Mouse (Mus musculus) C2C12 (cell line): ENCODE measurements at regions not wholly inside any gene's neighbourhood (a gene's known extent, or its start where the extent isn't known, plus 50 kb on each side); places are given as distances from the start of the nearest gene placed in this dataset.

ENCODE experiments used
- CTCF ChIP-seq: IDR thresholded peaks from one replicate; pipeline ENCODE4 v1.5.1; 2011; ENCODE audit not compliant: control insufficient read depth, insufficient read depth, insufficient read length
- MAX ChIP-seq: IDR thresholded peaks from one replicate; pipeline ENCODE4 v1.6.1; 2011; ENCODE audit warnings: mild to moderate bottlenecking, control low read depth
- USF1 ChIP-seq: IDR thresholded peaks from one replicate; pipeline ENCODE4 v1.6.1; 2011; ENCODE audit warnings: low read depth, mild to moderate bottlenecking, control low read depth, moderate library complexity

DNA sequence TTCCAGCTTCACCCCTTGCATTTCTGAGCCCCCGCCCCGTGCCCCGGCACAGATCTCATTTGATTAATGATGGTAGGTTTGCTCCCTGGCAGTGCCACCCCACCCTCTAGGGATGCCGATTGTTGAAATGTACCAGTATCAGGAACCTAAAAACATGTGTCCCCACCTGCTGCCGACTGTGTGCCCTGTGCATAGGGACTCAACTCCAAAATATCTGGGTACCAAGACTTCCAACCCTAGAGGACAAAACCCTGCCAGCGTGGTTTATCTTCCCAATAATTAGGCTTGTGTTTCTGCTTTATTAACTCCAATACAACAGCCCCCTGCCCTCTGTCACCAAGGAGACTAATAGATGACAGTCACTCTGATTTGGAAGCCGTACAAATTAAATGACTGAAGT lies 524.7 kb upstream of the Sall1 start:
- TF ChIP-seq CTCF: no peak
- no peak for TF ChIP-seq USF1
- no peak for TF ChIP-seq MAX
